Mouse (Mus musculus): ENCODE results near the gene Optc. TPM values are rescaled to one million over a fixed set of nuclear protein-coding genes. Genes with fewer than 3 reads are reported as not detected.
A peak's percentile ranks its signal among the peaks of the same experiment; 100 is the strongest.

Optc gene
- total and polyA plus RNA-seq, 3 experiments = 0.27 to 0.53 TPM; not detected in 1

DNA sequence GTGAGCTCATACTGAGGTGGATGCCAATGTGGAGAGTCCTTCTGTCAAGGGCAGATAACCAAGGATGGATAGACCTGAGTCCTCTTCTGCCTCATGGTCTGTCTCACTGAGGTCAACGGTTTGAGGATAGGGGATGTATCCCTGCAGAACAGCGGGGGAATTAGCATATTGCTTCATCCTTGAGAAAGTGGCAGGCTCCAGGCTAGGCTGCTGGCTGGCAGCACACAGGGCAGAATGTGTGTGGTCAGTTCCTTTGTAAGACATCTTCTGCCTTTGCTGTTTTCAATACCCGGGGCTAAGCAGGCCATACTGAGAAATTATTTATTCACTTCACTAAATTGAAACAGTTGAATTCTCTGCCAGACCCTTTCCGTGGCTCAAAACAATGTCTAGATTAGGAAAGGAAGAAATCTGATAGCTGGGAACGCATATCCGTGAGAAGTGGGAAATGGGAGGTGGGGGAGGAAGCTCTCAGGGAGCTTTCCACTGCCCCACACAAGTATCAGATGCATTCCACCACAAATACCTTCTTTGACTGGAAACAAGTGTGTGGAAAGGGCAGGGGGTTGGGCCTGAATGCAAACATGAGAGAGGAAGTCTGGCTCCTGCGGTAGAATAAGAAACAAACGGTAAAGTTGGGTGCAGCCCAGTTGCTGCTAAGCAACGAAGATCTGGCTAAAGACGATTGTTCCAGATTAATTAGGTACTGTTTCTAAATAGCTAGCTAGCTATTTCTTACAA is 44.4 kb downstream of the Optc start:
- Histone ChIP-seq H3K36me3 (ENCODE audit: control insufficient read depth in 1 of 2, insufficient read depth in 2 of 2, low read length in 2 of 2) (peaks cover 0 to 12% of the 10 kb centered on the region in 2 experiments; a peak in 2 of 4 replicates), H3K9ac (ENCODE audit: control insufficient read depth, low read depth, low read length, poor library complexity, severe bottlenecking) (peak overlapping the region; percentile 29; the same call in 1 of the 2 replicates), H3K4me1 (ENCODE audit: control insufficient read depth in 1 of 2, insufficient read depth in 2 of 2, low read length in 2 of 2) (peaks cover 5 to 18% of the 10 kb centered on the region in 2 experiments), H3K27me3 (ENCODE audit: control insufficient read depth in 1 of 2, insufficient read depth in 2 of 2, low read length in 2 of 2) (no peaks in the 10 kb centered on the region), H3K4me3 (ENCODE audit: control insufficient read depth in 1 of 2, insufficient read depth in 1 of 2, low read depth in 2 of 2, low read length in 2 of 2) (peak overlapping the region in 1 of 2 experiments; percentile 16; a peak in 2 of 4 replicates), H3K9me3 (replicated peaks; ENCODE audit: insufficient read depth, low read length) (no peaks in the 10 kb centered on the region), H3K27ac (ENCODE audit: control insufficient read depth, low read depth, low read length) (peak overlapping the region; percentile 42), H3K79me2 (ENCODE audit: control insufficient read depth, insufficient read depth, low read length, poor library complexity) (no peaks in the 10 kb centered on the region)
- peak; percentile 59 for DNase-seq (ENCODE audit: low read depth, low spot score)
- TF ChIP-seq RCOR1 (IDR thresholded peaks at IDR 0.05; ENCODE audit: low read depth, low read length) (no peak), KAT2A (conservative IDR thresholded peaks at IDR 0.05; ENCODE audit: low read depth, low read length) (no peak), ETS1 (IDR thresholded peaks at IDR 0.05; ENCODE audit: low read depth, low read length) (peak; percentile 11; the same call in 1 of the 2 replicates), EP300 (IDR thresholded peaks at IDR 0.05; ENCODE audit: low read depth in 1 of 2, low read length in 2 of 2) (peak; percentile 32 to 44; a peak in 2 of 4 replicates), E2F4 (IDR thresholded peaks at IDR 0.05; ENCODE audit: borderline replicate concordance, low read depth, low read length) (no peak)

DNA sequence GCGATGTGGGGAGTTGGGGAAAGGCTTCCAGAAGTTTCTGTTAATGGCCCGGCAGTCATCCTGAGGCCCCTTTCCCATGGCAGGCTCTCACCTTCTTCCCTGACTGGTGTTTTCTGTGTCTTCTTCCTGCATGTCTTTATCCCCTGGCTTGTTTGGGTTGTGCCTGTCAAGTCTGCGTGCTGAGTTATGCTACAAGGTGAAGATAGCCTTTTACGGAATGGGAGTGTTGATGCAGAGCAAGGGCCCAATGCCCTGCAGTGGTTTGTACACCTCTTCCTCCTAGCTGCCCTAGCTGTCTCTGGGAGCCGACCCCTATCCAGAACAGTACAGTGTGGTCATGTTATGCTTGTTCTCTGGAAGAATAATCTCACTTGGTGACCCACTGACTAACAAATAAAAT is 46.8 kb downstream of the Optc start:
- H3K4me1 ChIP-seq (ENCODE audit: control insufficient read depth in 1 of 2, insufficient read depth in 2 of 2, low read length in 2 of 2) = peaks cover 5 to 17% of the 10 kb centered on the region in 2 experiments
- H3K27me3 ChIP-seq (ENCODE audit: control insufficient read depth in 1 of 2, insufficient read depth in 2 of 2, low read length in 2 of 2) = no peaks in the 10 kb centered on the region

DNA sequence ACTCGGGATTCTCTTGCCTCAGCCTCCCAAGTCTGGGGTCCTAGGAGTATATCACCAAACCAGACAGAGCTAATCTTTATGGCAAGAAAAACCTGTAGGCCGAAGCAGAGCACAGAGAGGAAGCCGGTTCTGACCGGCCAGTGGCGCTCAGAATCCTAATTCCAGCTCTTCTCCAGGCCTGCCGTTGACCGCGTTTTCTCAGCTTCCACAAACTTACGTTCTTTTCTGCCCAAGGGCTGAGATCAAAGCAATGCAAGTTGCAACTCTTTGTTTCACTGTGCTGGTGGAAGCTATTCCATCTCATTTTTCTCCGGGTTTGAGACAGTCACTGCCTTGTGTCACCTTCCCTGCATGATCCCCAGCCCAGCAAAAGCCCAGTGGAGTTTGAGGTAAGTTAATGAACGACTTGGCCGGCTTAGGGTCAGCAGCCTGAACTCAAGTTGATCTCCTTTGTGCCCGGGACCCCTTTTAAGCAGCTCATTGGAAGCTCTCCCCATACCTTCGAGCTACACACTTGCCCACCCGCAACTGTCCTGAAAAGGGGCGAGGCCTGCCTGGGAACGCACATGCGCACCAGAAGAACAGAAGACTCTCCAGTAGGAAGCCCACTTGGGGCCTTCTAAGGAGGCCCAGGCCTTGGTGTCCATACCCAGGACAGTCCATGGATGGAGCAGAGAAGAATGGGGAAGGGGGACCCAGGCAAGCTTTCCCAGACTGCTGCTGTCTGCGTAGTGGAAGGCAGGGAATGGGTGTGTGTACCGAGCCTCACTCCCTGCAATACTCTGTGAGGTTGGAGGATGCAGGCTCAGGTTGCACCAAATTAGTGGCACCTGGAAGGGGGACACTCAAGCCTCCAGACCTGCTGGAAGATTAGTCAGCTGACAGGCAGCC is 47.7 kb downstream of the Optc start:
- Histone ChIP-seq H3K79me2 (ENCODE audit: control insufficient read depth, insufficient read depth, low read length, poor library complexity) (no peaks in the 10 kb centered on the region), H3K27me3 (ENCODE audit: control insufficient read depth in 1 of 2, insufficient read depth in 2 of 2, low read length in 2 of 2) (no peaks in the 10 kb centered on the region; a peak in 1 of 4 replicates), H3K4me3 (ENCODE audit: control insufficient read depth in 1 of 2, insufficient read depth in 1 of 2, low read depth in 2 of 2, low read length in 2 of 2) (no peak overlapping the region), H3K9ac (ENCODE audit: control insufficient read depth, low read depth, low read length, poor library complexity, severe bottlenecking) (no peak overlapping the region), H3K4me1 (ENCODE audit: control insufficient read depth in 1 of 2, insufficient read depth in 2 of 2, low read length in 2 of 2) (peaks cover 5 to 23% of the 10 kb centered on the region in 2 experiments), H3K36me3 (ENCODE audit: control insufficient read depth in 1 of 2, insufficient read depth in 2 of 2, low read length in 2 of 2) (peaks cover 0 to 16% of the 10 kb centered on the region in 2 experiments; a peak in 2 of 4 replicates), H3K27ac (ENCODE audit: control insufficient read depth, low read depth, low read length) (no peak overlapping the region), H3K9me3 (replicated peaks; ENCODE audit: insufficient read depth, low read length) (no peaks in the 10 kb centered on the region)
- DNase-seq (ENCODE audit: low read depth, low spot score) = no peak
- TF ChIP-seq USF2 (IDR thresholded peaks at IDR 0.05; ENCODE audit: borderline replicate concordance in 1 of 2, insufficient read depth in 1 of 2, low read depth in 1 of 2, low read length in 2 of 2) (no peak), CHD2 (IDR thresholded peaks at IDR 0.05; ENCODE audit: low read length) (no peak), BHLHE40 (IDR thresholded peaks at IDR 0.05; ENCODE audit: borderline replicate concordance, low read depth, low read length) (no peak), E2F4 (IDR thresholded peaks at IDR 0.05; ENCODE audit: borderline replicate concordance, low read depth, low read length) (no peak), SIN3A (IDR thresholded peaks at IDR 0.05; ENCODE audit: low read length) (no peak), RAD21 (IDR thresholded peaks at IDR 0.05; ENCODE audit: low read depth, low read length) (no peak), TBP (IDR thresholded peaks at IDR 0.05; ENCODE audit: low read depth, low read length) (no peak), ZNF384 (IDR thresholded peaks at IDR 0.05; ENCODE audit: low read depth, low read length) (no peak), MYC (IDR thresholded peaks at IDR 0.05; ENCODE audit: low read depth, low read length) (no peak), GABPA (IDR thresholded peaks at IDR 0.05; ENCODE audit: low read depth, low read length) (no peak), MAFK (IDR thresholded peaks at IDR 0.05; ENCODE audit: borderline replicate concordance, low read depth, low read length) (no peak), POLR2AphosphoS2 (IDR thresholded peaks at IDR 0.05; ENCODE audit: low read length) (no peak), MXI1 (IDR thresholded peaks at IDR 0.05; ENCODE audit: low read depth, low read length) (no peak), MAX (IDR thresholded peaks at IDR 0.05; ENCODE audit: low read length) (no peak)

More for the DNA sequence above, 46.8 kb downstream of the Optc start:
- no peak overlapping the region for H3K27ac ChIP-seq (ENCODE audit: control insufficient read depth, low read depth, low read length)
- TF ChIP-seq MYC (IDR thresholded peaks at IDR 0.05; ENCODE audit: low read depth, low read length) (no peak), UBTF (IDR thresholded peaks at IDR 0.05; ENCODE audit: borderline replicate concordance, insufficient read depth, low read depth, low read length) (no peak), RCOR1 (IDR thresholded peaks at IDR 0.05; ENCODE audit: low read depth, low read length) (no peak), RAD21 (IDR thresholded peaks at IDR 0.05; ENCODE audit: low read depth, low read length) (no peak), TCF12 (IDR thresholded peaks at IDR 0.05; ENCODE audit: low read depth, low read length) (no peak), USF2 (IDR thresholded peaks at IDR 0.05; ENCODE audit: borderline replicate concordance in 1 of 2, insufficient read depth in 1 of 2, low read depth in 1 of 2, low read length in 2 of 2) (no peak), CHD1 (IDR thresholded peaks at IDR 0.05; ENCODE audit: low read depth, low read length) (no peak), MAFK (IDR thresholded peaks at IDR 0.05; ENCODE audit: borderline replicate concordance, low read depth, low read length) (no peak), MAX (IDR thresholded peaks at IDR 0.05; ENCODE audit: low read length) (no peak), SIN3A (IDR thresholded peaks at IDR 0.05; ENCODE audit: low read length) (no peak), SMC3 (IDR thresholded peaks at IDR 0.05; ENCODE audit: low read depth, low read length) (no peak), HCFC1 (IDR thresholded peaks at IDR 0.05; ENCODE audit: low read depth, low read length) (no peak), POLR2AphosphoS2 (IDR thresholded peaks at IDR 0.05; ENCODE audit: low read length) (no peak)
- no peaks in the 10 kb centered on the region for H3K9me3 ChIP-seq (replicated peaks; ENCODE audit: insufficient read depth, low read length)
- no peaks in the 10 kb centered on the region for H3K79me2 ChIP-seq (ENCODE audit: control insufficient read depth, insufficient read depth, low read length, poor library complexity)
- DNase-seq (ENCODE audit: low read depth, low spot score) = no peak
- H3K9ac ChIP-seq (ENCODE audit: control insufficient read depth, low read depth, low read length, poor library complexity, severe bottlenecking) = no peak overlapping the region
- H3K4me3 ChIP-seq (ENCODE audit: control insufficient read depth in 1 of 2, insufficient read depth in 1 of 2, low read depth in 2 of 2, low read length in 2 of 2) = no peak overlapping the region
- H3K36me3 ChIP-seq (ENCODE audit: control insufficient read depth in 1 of 2, insufficient read depth in 2 of 2, low read length in 2 of 2) = peaks cover 0 to 12% of the 10 kb centered on the region in 2 experiments; a peak in 2 of 4 replicates
